Mouse (Mus musculus) lung, postnatal 36 days (tissue): ENCODE measurements around the gene Robo2.
A peak's percentile ranks its signal among the peaks of the same experiment; 100 is the strongest.
"Not testable (repeated sequence)": the region's sequence is repeated elsewhere in the genome, so short reads cannot be mapped to it uniquely, and the experiment has no call there.

Source experiments
- DNase-seq: peaks from one replicate; pipeline ENCODE4 v3.0.0; 2022; ENCODE audit warnings: mixed read lengths

Gene Robo2

GRCm38 (mm10) chr16:74200024-74200703 is 211.5 kb downstream of the Robo2 start:
- DNase-seq = no peak

GRCm38 (mm10) chr16:74192979-74193554 is 218.6 kb downstream of the Robo2 start:
- no peak for DNase-seq

- DNase-seq = no peak
Observed at GRCm38 (mm10) chr16:74191621-74192020, 220.0 kb downstream of the Robo2 start.

GRCm38 (mm10) chr16:74182509-74183113 is 229.0 kb downstream of the Robo2 start:
- DNase-seq = peak; percentile 4

- no peak for DNase-seq
Observed at GRCm38 (mm10) chr16:74172673-74173072, 239.0 kb downstream of the Robo2 start.

- DNase-seq = no peak
Observed at GRCm38 (mm10) chr16:74169642-74170041, 242.0 kb downstream of the Robo2 start.

DNA sequence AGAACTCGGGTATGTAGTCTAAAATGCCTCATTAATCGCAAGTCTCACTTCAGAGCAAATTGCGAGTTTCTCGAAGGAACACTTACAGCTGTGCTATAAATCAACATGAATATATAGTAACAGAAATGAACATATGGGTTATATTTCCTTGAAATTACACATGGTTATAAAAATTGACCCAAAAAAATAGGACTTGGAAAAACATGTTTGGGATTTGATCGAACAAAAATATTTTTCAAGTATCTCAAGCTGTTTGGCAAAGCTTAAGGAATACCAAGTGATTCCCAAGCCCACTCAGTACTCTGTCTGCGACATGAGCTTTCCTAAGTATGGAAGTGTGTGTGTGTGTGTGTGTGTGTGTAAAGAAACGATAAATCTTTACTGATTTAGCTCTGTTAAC is 242.5 kb downstream of the Robo2 start:
- DNase-seq = no peak

GRCm38 (mm10) chr16:74167832-74168231 is 243.8 kb downstream of the Robo2 start:
- no peak for DNase-seq

GRCm38 (mm10) chr16:74162041-74162440 is 249.6 kb downstream of the Robo2 start:
- no peak for DNase-seq

GRCm38 (mm10) chr16:74159189-74159588 is 252.4 kb downstream of the Robo2 start:
- no peak for DNase-seq

DNA sequence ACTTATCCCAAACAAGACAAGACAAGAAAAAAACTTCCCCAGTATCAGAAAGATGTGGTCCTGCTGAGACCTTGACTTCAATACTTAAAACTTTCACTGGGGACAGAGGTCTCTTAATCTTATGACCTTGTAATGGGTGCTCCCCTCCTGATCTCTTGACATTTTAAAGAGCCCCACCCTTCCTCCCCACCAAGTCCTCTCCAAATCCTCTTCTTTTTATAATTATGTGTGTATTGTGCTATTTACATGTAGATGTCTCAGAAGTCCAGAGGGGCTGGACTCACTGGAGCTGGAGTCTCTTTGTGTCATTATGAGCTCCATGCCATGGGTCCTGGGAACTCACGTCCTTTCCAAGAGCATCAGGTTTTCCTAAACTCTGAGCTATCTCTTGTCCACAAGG is 275.4 kb downstream of the Robo2 start:
- DNase-seq = no peak

DNA sequence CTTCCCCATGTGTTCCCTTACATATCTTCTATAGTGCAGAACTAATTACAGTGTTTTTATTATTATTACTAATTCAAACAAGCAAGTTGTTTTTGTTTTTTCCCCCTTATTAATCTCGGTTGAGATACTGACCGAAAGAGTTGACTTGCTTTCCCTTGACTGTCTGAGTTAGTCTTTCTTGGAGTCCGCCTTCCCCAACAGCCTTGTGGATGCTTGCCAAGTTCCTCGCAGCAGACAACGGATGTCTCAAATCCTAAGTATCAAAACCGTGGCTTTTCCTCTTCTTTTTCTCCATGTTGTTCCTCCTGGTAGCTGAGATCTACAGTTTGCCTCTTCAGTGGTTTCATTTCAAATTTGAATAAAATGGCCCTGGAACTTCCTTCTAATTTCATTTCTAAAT is 278.8 kb downstream of the Robo2 start:
- peak; percentile 15 for DNase-seq

DNA sequence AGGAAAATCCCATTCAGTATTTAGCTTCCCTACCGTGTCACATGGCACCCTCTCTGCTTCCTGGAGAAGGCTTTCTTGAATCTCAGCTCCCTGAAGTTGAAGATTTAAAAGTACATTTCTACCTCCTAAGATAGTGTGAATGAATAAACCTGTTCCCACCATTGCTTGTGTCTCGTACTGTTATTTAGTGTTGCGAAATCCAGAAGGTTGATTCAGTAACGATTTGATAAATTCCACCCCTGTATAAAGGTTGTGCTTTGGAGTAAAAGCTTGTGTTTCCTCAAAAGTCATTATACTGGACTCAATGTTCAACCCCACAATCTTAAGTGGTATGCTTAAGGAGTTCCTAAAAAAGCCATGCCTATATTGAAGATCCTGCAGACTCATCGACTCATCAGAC is 280.3 kb downstream of the Robo2 start:
- no peak for DNase-seq

- DNase-seq = no peak
Observed at GRCm38 (mm10) chr16:74128443-74128983, 283.1 kb downstream of the Robo2 start.

DNA sequence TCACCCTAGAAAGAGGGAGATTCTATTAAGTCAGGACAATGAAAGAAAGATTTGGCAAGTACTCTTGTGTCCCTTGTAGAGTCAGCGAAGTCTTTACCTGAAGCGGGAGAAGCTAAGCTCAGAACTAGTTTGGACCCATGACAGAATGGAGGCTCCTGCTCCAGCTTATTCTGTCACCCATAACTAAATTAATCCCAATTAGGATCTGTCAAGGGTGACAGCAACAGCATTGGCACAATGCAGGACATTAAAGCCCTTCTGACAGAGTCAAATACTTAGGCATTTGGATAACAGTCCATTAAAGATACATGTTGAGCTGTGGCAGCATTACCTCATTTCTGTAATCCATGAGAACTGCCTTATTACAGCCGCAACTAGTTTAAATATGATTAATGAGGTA is 298.5 kb downstream of the Robo2 start:
- DNase-seq = no peak

GRCm38 (mm10) chr16:74111101-74111500 is 300.5 kb downstream of the Robo2 start:
- no peak for DNase-seq

GRCm38 (mm10) chr16:74104449-74104848 is 307.2 kb downstream of the Robo2 start:
- DNase-seq = not testable (repeated sequence)

DNA sequence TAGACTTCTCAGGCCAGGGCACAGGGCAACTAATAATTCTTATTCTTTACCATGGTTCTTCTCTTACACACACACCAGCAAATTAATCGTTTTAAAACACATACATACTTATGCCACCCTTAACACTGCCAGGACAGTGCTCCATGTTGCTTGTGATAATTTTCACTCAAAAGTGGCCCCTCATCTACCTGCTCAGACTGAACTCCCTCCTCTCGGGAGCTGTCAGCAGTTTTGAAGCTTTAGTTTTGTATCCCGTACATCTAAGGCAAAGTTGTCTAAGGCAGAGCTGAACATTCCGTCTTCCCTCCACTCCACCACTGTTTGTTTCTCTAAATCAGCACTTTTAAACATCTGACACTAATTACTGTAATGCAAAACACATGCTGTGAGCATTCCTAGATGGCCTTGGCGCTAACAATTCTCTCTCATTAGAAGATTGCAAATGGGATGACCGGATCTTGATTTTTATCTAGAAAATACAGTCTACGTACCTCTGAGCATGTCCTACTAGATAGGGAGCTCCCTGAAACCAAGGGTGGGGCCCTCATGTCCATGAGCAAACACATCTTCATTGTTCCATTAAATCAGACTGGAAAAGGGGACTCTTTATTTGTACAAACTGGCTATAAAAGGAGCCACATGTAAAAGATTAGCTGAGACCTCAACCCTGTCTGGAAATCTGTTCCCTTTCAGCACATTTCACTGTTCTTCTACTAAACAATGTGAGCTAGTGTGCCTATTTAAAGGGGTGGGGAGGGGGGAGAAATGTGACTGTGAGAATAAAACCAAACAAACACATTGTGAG is 318.4 kb downstream of the Robo2 start:
- no peak for DNase-seq

GRCm38 (mm10) chr16:74089951-74090350 is 321.7 kb downstream of the Robo2 start:
- DNase-seq = no peak

DNA sequence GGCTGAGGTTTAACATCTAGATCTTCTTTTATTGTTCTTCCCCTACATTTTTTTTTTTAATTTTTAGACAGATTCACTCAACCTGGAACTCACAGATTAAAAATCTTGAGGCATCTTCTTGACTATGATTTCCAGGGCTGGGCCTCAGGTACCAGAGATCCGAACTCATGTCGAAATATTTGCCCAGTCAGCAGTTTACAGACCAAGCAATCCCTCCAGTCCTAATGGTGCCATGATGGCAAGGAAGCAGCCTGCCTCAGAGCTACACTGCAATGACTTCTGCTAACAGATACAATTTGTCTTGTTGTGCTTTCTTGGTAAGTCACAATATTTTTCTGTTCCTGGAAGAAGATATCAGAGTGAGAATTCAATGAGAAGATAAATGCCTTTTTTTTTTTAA is 327.4 kb downstream of the Robo2 start:
- DNase-seq = no peak

DNA sequence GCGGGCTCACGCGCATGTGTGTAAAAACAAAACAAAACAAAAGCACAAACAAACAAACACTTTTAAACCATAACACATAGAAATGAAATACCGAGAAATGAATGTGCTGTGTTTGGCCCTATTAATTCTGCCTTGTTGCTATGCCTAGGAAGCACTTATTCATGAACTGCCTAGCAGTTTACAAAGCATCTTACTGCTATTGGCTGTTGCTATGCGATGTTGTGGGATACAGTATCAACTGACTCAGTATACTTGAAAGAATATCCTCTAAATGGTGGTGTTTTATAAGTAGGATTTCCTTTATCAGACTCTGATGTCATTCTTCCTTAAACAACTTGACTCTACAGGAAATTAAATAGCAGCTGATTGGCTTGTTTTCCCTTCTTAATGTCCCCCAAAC is 339.0 kb downstream of the Robo2 start:
- DNase-seq = no peak

GRCm38 (mm10) chr16:74070628-74071027 is 341.0 kb downstream of the Robo2 start:
- DNase-seq = no peak

DNA sequence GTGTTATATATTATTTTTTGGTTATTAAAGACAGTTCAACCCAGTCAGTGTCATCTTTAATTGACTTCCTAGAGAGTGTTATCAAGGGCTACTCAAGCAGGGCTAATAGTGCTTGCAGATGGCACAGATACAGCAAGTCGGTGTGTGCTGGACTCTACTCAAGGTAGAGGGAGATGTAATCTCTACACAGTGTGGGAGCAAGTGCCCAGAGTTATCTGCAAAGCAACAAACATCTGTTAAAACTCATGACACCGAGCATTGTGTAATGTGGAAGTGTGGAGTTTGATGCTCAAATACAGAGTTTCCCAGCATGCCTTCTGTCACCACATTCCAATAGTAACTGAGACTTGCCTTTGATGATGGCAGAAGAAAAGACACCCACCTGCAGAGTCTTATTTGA is 345.7 kb downstream of the Robo2 start:
- peak; percentile 4 for DNase-seq
